Mouse (Mus musculus) hindbrain, embryonic 10.5 days (tissue): ENCODE data around the gene Thsd4. TPM values are rescaled to one million over a fixed set of nuclear protein-coding genes. Genes with fewer than 3 reads are reported as not detected.
"Not testable (repeated sequence)": the region's sequence is repeated elsewhere in the genome, so short reads cannot be mapped to it uniquely, and the experiment has no call there.

Source experiments
- DNase-seq: peaks from one replicate; pipeline ENCODE4 v3.0.0-alpha.2; 2017; ENCODE audit warnings: low spot score
- H3K27ac ChIP-seq: fragments of 300-500 bp; sonication (generic); 2 replicates; pipeline ENCODE4 v1.5.1; 2016; ENCODE audit warnings: mild to moderate bottlenecking, moderate library complexity
- H3K27me3 ChIP-seq: fragments of 300-500 bp; sonication (generic); 2 replicates; pipeline ENCODE4 v1.6.1; 2016; ENCODE audit warnings: mild to moderate bottlenecking; ENCODE audit not compliant: poor library complexity, insufficient read depth, severe bottlenecking
- H3K36me3 ChIP-seq: fragments of 300-500 bp; sonication (generic); 2 replicates; pipeline ENCODE4 v1.6.1; 2016; ENCODE audit warnings: mild to moderate bottlenecking, moderate library complexity
- H3K4me1 ChIP-seq: fragments of 300-500 bp; sonication (generic); replicated peaks from 2 replicates; pipeline ENCODE4 v1.6.1; 2016; ENCODE audit warnings: mild to moderate bottlenecking
- H3K4me3 ChIP-seq: fragments of 300-500 bp; sonication (generic); 2 replicates; pipeline ENCODE4 v1.5.1; 2016; ENCODE audit warnings: mild to moderate bottlenecking, moderate library complexity
- H3K9me3 ChIP-seq: fragments of 300-500 bp; sonication (generic); 2 replicates; pipeline ENCODE4 v1.6.1; 2016; ENCODE audit warnings: mild to moderate bottlenecking, moderate library complexity
- WGBS: fragments of 180-500 bp; shearing (Covaris S2); methylation state at CpG from one replicate; pipeline ENCODE4 v1.1.7; 2016; 5-methylcytosine and 5-hydroxymethylcytosine counted together
- polyA plus RNA-seq: library from polyadenylated mRNA; unstranded; fragments of >200 nt; fragmentation: Nextera tagmentation; extraction: Ambion mirVana; gene quantifications from 2 replicates; pipeline ENCODE4 v1.2.1, GENCODE M21; 2016

The Thsd4 gene
- polyA plus RNA-seq, 1 experiment from 2014 or later = 6.7 TPM

DNA sequence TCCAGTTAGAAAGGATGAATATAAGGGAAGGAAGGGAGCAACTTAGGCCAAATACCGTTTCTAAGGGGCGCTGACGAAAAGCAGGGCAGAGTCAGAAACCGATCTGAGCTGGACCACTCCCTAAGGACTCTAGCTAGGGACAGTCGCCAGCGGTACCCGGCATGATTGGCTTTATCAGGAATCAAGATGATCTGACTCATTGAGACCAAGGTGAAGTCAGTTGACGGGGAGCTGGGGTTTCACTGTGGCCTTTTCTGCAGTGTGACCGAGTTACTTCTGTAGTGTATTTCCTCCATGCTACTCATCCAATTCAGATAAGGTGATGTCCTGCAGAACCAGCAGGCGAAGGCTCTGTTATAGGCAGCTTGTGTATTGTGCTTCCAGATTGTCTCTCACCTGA is 556.8 kb downstream of the Thsd4 start:
- Histone ChIP-seq H3K9me3 (no peaks in the 10 kb centered on the region), H3K4me3 (no peak overlapping the region), H3K36me3 (no peaks in the 10 kb centered on the region), H3K27ac (no peak overlapping the region), H3K27me3 (no peaks in the 10 kb centered on the region), H3K4me1 (peaks cover 16% of the 10 kb centered on the region)
- WGBS = 86% methylated on average over 10 of the region's 10 CpGs
- no peak for DNase-seq

DNA sequence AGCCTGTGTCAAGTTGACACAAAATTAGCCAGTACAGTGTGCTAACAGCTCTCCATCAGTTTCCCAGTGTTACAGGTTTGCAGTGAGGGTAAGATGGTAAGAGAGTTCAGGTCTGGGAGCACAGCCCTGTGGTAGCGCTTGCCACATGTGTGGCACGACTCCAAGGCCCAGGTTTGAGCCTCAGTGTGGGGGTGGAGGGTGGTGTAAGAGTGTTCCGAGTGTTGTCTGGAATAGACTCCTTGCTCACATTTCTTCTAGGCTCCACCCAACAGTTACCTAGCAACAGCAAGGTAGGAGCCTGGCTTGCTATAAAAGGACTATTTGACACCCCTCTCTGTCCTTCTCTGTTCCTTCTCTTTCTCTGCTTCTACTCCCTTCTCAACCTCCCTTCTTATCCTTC is 557.5 kb downstream of the Thsd4 start:
- Histone ChIP-seq H3K4me1 (peaks cover 16% of the 10 kb centered on the region), H3K4me3 (no peak overlapping the region), H3K27ac (no peak overlapping the region), H3K9me3 (no peaks in the 10 kb centered on the region), H3K27me3 (no peaks in the 10 kb centered on the region), H3K36me3 (no peaks in the 10 kb centered on the region)
- 70% methylated on average over 3 of the region's 3 CpGs for WGBS
- DNase-seq = no peak

DNA sequence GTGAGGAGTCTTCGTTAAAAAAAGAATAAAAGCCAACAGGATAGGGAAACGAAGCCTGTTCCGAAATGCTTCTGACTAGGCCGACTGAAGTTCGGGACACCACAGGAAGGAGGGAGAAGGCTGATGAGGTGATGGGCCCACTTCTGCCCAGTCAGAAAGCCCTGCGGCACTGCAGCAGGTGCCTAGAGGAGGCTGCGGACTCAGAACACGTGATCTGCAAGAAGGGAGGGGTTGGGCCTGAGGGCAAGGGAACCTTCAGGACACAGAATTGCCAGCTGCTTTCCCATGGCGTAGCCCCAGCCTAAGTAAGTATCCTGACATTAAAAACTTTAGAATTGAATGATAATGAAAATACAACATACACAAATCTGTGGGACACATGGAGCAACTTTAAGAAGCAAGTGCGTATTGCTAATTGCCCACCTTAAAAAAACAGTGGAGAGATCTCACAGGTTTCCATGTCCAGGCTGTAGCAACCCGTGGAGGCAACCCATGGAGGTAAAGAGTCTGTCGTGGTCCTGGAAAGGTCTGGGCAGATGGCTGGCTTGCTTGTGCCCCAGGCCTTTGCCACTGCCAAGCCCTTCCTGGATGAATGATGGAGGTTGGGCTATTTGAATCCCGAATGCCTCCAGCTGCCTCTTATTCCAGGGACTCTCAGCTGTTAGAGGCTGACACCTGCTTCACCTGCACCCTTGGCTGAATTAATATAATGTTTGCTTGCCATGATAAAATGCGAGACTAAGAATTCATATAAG is 560.5 kb downstream of the Thsd4 start:
- Histone ChIP-seq H3K36me3 (no peaks in the 10 kb centered on the region), H3K27me3 (no peaks in the 10 kb centered on the region), H3K9me3 (no peaks in the 10 kb centered on the region), H3K27ac (no peak overlapping the region), H3K4me1 (peaks cover 16% of the 10 kb centered on the region), H3K4me3 (no peak overlapping the region)
- DNase-seq = no peak
- 65% methylated on average over 14 of the region's 14 CpGs for WGBS

DNA sequence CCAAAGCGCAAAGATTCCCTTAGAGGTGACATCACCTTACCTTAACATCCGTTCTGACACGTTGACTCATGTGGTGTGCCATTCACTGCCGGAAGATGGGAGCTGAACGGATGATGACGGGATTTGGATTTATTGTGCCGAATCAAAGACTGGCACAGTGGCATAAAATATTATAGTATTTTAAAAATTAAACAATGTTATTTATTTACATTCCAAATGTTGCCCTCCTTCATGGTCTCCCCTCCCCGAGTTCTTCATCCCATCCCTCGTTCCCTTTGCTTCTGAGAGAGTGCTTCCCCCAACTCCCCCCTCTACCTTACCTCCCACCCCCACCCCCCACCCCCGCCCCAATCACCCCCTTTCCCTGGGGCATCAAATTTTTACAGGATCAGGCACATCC is 561.3 kb downstream of the Thsd4 start, which contains the start of gene Nr2e3:
Gene Nr2e3 (minus strand): TSS at position 101 of the 400 bp plus-strand sequence.
- H3K36me3 ChIP-seq = no peaks in the 10 kb centered on the region
- WGBS = 87% methylated on average over 10 of the region's 10 CpGs
- H3K4me3 ChIP-seq = no peak within 1 kb of the TSS
- H3K27ac ChIP-seq = no peak within 1 kb of the TSS; the same call in 1 of the 2 replicates
- no peak for DNase-seq
- H3K27me3 ChIP-seq = no peaks in the 10 kb centered on the region
- peaks cover 16% of the 10 kb centered on the region for H3K4me1 ChIP-seq
- no peaks in the 10 kb centered on the region for H3K9me3 ChIP-seq

DNA sequence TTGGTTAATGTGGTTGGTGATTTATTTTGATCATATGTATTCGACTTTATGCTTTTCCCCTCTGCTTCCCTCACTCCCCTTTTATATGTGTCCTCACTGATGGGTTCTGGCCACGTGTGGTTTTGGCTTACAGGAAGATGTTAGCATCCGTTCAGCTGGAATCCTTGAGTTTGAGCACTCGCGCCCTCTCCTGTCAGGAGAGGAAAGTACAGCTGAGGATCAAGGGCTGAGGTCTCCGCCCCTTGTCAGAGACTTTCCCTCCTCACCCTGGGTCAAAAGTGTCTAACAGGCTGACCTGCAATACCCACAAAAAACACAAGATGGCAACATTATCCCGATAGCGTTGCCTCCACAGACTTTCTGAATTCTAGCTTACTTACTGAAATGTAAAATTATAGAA is 562.6 kb downstream of the Thsd4 start:
- H3K36me3 ChIP-seq = no peaks in the 10 kb centered on the region
- no peaks in the 10 kb centered on the region for H3K27me3 ChIP-seq
- H3K4me1 ChIP-seq = peaks cover 17% of the 10 kb centered on the region
- WGBS = 2% methylated on average over 8 of the region's 8 CpGs
- H3K27ac ChIP-seq = no peak overlapping the region
- no peak overlapping the region for H3K4me3 ChIP-seq
- DNase-seq = peak; percentile 92
- no peaks in the 10 kb centered on the region for H3K9me3 ChIP-seq

DNA sequence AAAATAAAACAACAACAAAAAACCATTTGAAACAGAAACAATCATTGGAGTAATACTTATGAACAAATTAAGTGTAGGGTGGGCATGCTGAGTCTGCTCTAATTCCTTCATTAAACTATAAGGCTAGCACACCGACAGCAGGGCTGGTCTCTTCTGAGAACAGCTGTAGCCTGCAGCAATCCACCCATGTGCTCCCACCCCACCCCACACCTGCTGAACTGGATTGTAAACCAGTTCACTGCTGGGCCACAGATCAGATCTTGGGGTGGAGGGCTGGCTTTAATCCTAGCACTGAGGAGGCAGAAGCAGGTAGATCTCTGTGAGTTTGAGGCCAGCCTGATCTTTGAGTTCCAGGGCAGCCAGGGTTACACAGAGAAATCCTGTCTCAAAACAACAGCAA is 563.7 kb downstream of the Thsd4 start:
- H3K9me3 ChIP-seq, H3K36me3 ChIP-seq, H3K27ac ChIP-seq, DNase-seq, H3K4me3 ChIP-seq, H3K27me3 ChIP-seq: not testable (repeated sequence)
- H3K4me1 ChIP-seq = peaks cover 16% of the 10 kb centered on the region; the same call in 1 of the 2 replicates
- WGBS = 81% methylated on average over 1 of the region's 1 CpGs

DNA sequence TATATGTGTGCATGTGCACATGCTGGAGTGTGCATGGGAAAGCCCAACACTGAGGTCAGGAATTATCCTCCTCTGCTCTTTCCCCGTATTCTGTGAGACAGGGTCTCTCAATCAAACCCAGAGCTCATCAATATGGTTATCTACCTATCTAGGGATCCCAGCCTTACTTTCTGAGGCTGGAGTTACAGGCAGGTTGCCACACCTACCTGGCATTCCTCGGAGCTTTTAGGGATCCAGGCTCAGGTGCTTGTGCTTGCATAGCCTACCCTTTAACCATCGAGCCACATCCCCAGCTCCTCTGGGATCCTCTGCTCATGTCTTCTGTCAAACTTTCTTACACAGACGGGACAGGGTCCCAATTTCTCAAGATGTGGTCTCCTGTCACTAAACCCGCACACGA is 565.4 kb downstream of the Thsd4 start:
- Histone ChIP-seq H3K27me3 (no peaks in the 10 kb centered on the region), H3K4me1 (peaks cover 19% of the 10 kb centered on the region; the same call in 1 of the 2 replicates), H3K4me3 (no peak overlapping the region), H3K36me3 (no peaks in the 10 kb centered on the region), H3K9me3 (no peaks in the 10 kb centered on the region), H3K27ac (0 out of 2 replicates have a peak overlapping the region, but pooled peaks have one; percentile 40)
- DNase-seq = no peak
- WGBS = 40% methylated on average over 6 of the region's 6 CpGs

DNA sequence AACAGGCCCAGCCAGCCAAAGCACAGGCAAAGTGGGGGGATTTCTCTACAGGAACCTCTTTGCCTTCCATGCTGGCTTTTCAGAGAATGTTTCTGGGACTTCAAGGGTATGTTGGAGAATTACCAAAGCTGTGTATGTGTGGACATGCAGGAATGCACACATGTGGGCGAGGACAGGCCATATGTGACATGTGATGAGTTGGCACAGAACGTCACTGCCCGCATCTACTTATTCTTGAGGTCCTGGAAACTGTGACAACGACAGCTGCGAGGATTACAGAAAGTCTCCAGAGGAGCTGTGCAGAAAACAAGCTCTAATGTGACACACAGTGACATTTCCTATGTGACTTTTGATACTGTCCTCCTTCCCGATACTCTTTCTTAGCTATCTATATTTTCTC is 566.2 kb downstream of the Thsd4 start:
- Histone ChIP-seq H3K27me3 (no peaks in the 10 kb centered on the region), H3K36me3 (no peaks in the 10 kb centered on the region), H3K27ac (0 out of 2 replicates have a peak overlapping the region, but pooled peaks have one; percentile 6), H3K4me3 (no peak overlapping the region), H3K4me1 (peaks cover 15% of the 10 kb centered on the region; the same call in 1 of the 2 replicates), H3K9me3 (no peaks in the 10 kb centered on the region)
- DNase-seq = no peak
- WGBS = 87% methylated on average over 6 of the region's 6 CpGs

DNA sequence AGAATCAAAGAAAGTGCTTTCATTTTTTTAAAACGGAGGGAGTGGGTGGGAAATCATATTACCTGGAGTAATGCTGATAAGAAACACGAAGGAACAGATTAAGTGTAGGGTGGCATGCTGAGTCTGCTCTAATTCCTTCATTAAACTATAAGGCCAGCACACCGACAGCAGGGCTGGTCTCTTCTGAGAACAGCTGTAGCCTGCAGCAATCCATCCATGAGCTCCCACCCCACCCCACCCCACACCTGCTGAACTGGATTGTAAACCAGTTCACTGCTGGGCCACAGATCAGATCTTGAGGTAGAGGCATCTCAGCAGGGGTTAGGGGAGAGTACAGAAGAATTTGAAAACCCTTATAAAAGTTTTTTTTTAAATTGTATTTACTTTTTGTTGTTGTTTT is 566.6 kb downstream of the Thsd4 start:
- no peaks in the 10 kb centered on the region for H3K9me3 ChIP-seq
- H3K36me3 ChIP-seq = no peaks in the 10 kb centered on the region
- H3K27me3 ChIP-seq = no peaks in the 10 kb centered on the region
- no peak overlapping the region for H3K4me3 ChIP-seq
- DNase-seq = no peak
- 76% methylated on average over 3 of the region's 3 CpGs for WGBS
- peaks cover 15% of the 10 kb centered on the region; the same call in 1 of the 2 replicates for H3K4me1 ChIP-seq
- no peak overlapping the region for H3K27ac ChIP-seq

DNA sequence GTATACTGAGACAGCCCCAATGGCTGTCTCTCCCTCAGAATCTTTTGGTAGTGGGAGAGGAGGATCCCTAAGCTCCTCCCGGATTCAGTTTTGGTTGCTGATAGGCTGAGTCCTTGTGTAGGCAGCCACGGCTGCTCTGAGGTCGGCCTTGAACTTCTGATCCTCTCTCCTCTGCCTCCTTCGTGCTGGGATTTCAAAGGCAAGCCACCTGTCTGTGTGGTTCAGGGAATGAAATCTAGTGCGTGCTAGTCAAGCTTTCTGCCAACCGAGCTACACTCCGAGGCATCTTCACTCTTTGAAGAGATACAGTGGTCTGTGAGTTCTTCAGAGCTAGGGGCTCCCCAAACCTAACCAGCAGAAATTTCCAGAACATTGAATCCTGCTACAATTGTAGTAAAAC is 568.3 kb downstream of the Thsd4 start:
- WGBS = 82% methylated on average over 7 of the region's 7 CpGs
- Histone ChIP-seq H3K9me3 (no peaks in the 10 kb centered on the region), H3K27me3 (no peaks in the 10 kb centered on the region), H3K4me1 (peaks cover 15% of the 10 kb centered on the region; the same call in 1 of the 2 replicates), H3K36me3 (no peaks in the 10 kb centered on the region), H3K27ac (peak overlapping the region; percentile 62; the same call in 1 of the 2 replicates), H3K4me3 (no peak overlapping the region)
- no peak for DNase-seq

DNA sequence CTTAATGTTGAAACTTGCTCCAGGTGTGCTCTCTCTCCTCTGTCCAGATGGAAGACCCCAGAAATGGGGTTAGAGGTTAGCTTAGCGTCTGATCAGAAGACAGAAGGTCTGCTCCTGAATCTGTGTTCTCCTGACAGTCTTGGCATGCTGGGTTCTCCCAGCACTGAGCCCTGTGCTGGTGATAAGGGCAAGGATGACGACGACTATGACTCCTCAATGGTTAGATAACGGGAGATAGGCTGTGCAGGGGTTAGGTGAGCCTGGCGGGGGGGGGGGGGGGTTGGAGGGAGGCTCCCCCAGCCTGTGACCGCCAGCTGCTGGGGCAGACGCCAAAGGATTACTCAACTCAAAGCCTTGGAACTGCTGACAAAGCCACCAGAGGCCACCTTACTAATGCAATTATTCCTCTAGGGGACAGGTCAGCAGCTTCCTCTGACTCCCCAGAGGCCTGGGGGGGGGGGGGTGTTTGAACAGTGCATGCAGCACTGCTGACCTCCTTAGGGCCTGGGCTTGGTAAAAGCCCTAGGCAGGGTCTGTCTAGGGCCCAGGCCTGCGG is 569.3 kb downstream of the Thsd4 start:
- Histone ChIP-seq H3K27ac (peak overlapping the region; percentile 62; the same call in 1 of the 2 replicates), H3K27me3 (no peaks in the 10 kb centered on the region), H3K9me3 (no peaks in the 10 kb centered on the region), H3K36me3 (no peaks in the 10 kb centered on the region), H3K4me1 (peaks cover 15% of the 10 kb centered on the region; the same call in 1 of the 2 replicates), H3K4me3 (no peak overlapping the region)
- 66% methylated on average over 8 of the region's 8 CpGs for WGBS
- DNase-seq = no peak

DNA sequence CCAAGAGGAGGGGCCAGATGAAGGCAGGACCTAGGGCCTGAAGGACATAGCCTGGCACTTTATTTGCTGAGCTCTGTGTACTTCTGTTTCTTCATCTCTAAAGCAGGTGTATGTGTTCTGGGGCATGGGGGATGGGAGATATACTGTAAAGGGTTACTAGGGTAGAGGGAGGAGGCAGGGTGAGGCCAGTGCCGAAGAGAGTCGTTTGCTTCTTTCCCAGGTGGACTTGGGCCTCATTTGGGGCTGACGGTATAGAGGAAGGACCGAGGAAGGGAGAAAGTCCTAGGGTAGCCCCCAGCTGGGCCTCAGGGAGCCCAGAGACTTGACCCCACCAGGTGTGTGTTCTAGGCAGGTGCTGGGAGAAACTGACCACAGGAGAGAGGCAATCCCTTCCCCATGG is 569.9 kb downstream of the Thsd4 start:
- H3K36me3 ChIP-seq = no peaks in the 10 kb centered on the region
- no peak overlapping the region for H3K27ac ChIP-seq
- no peak overlapping the region for H3K4me3 ChIP-seq
- H3K9me3 ChIP-seq = no peaks in the 10 kb centered on the region
- DNase-seq = no peak
- H3K27me3 ChIP-seq = no peaks in the 10 kb centered on the region
- H3K4me1 ChIP-seq = peaks cover 15% of the 10 kb centered on the region; the same call in 1 of the 2 replicates
- 88% methylated on average over 4 of the region's 4 CpGs for WGBS

DNA sequence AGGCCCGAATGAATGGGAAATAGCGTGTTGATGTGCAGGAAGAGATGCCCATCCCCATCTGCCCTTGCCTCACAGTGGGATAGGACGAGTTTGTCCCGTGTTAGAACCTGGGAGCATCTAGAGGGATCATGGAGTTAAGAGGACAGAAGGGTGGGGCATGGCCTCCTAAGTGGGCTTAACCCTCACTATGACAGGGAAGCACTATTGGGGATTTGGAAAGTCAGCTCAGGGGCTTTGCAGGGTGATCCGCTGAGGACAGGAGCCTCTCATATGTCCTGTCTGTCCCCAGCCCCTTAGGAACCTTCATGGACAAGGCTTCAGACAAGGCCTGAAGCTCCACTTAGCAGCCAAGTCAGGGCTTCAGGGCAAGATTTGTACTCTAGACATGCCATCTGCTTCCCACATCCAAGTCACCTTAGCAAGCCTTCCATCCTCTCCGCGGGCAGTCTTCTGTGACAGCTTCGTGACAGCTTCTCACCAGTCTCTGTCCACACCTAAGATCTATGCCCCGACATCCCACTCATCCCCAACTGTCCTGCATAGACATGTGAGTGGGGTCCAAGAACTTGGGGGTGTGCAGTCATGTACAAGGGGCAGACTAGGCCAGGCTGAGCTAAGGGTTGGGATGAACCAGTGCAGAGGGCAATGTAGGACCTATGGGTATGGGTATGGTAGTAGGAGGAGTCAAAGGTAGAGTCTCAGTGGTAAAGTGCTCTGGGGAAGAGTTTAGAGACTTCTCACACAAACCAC is 570.7 kb downstream of the Thsd4 start:
- Histone ChIP-seq H3K36me3 (no peaks in the 10 kb centered on the region), H3K4me1 (peaks cover 15% of the 10 kb centered on the region; the same call in 1 of the 2 replicates), H3K27ac (peak overlapping the region; percentile 12; the same call in 1 of the 2 replicates), H3K4me3 (no peak overlapping the region), H3K27me3 (no peaks in the 10 kb centered on the region), H3K9me3 (no peaks in the 10 kb centered on the region)
- no peak for DNase-seq
- WGBS = 91% methylated on average over 9 of the region's 9 CpGs
